ENCODE assay signal across 8 mouse cellular contexts in the genomic region with DNA sequence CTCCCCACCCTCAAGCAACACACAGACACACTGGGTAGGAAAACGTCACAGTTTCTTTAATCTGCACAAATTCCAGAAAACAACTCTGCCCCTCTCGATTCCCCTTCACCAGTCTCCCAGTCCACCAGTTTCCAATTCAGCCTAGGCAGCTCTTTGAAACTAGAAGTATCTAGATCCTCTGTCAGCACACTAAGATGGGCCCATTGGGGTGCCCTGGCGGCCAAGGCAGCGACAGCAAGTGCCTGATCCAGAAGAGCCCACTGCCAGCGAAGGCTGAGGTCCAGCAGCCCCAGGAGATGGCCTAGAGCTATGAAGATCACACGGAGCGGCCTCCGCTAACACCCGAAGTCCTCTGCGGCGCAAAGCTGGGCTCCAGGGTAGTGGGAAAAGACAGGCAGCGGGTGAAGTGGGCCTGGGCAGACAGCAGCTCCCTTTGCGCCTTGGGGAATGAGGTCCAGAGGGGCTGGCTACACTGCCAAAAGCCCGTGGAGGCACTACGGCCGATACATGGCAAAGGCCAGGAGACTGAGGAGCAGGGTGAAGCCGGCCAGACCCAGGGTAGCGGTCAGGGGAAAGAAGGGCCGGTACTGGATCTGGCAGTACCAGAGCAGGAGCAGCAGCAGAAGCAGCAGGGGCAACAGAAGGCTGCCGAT. TPM values are rescaled to one million over a fixed set of nuclear protein-coding genes. Genes with fewer than 3 reads are reported as not detected.
DNase-seq lines count a peak whose midpoint lies in the region; ATAC-seq lines count a peak whose summit lies in the region.

No protein-coding gene starts in this region.

- peaks cover 28% of the 10 kb centered on the region for H3K4me1 ChIP-seq in lung, embryonic 16.5 days (replicated peaks; ENCODE audit: control insufficient read depth, insufficient read depth, low read length)
- peaks cover 41% of the 10 kb centered on the region for H3K4me1 ChIP-seq in hindbrain, embryonic 13.5 days (replicated peaks)
- peaks cover 28% of the 10 kb centered on the region for H3K4me1 ChIP-seq in midbrain, embryonic 16.5 days (ENCODE audit: control insufficient read depth, insufficient read depth, low read length)

- ATAC-seq in lung, embryonic 16.5 days (ENCODE audit: low read depth) = 0 out of 2 replicates have a peak, but pooled peaks have one; percentile 0
- no peak; the same call in 1 of the 2 replicates for ATAC-seq in hindbrain, embryonic 13.5 days (ENCODE audit: low FRiP score)
- ATAC-seq in midbrain, embryonic 16.5 days = peak; percentile 7
- ATAC-seq in granulocyte monocyte progenitor cell, adult 5-6 weeks (replicated peaks; ENCODE audit: poor library complexity, severe bottlenecking) = no peak

- peak overlapping the region; percentile 91 for H3K4me2 ChIP-seq in lung, embryonic 16.5 days (ENCODE audit: low read depth, low read length)
- H3K4me2 ChIP-seq in hindbrain, embryonic 13.5 days = peak overlapping the region; percentile 95
- H3K4me2 ChIP-seq in midbrain, embryonic 16.5 days (ENCODE audit: low read length) = peak overlapping the region; percentile 96

- peak; percentile 25 for DNase-seq in adrenal gland, adult 2 months
- DNase-seq in adrenal gland, adult 8-10 months = no peak
- no peak for DNase-seq in lung, postnatal 14 days
- DNase-seq in kidney, postnatal 14 days = no peak

- H3K9me3 ChIP-seq in lung, embryonic 16.5 days (ENCODE audit: control insufficient read depth, low read length) = no peaks in the 10 kb centered on the region
- H3K9me3 ChIP-seq in hindbrain, embryonic 13.5 days = no peaks in the 10 kb centered on the region
- H3K9me3 ChIP-seq in midbrain, embryonic 16.5 days (replicated peaks; ENCODE audit: control insufficient read depth, low read length, poor library complexity, severe bottlenecking) = no peaks in the 10 kb centered on the region

- WGBS in lung, embryonic 16.5 days = 51% methylated on average over 20 of the region's 20 CpGs
- WGBS in hindbrain, embryonic 13.5 days = 61% methylated on average over 20 of the region's 20 CpGs
- 61% methylated on average over 20 of the region's 20 CpGs for WGBS in midbrain, embryonic 16.5 days

- peaks cover 8% of the 10 kb centered on the region; the same call in 1 of the 2 replicates for H3K36me3 ChIP-seq in lung, embryonic 16.5 days (ENCODE audit: control insufficient read depth, insufficient read depth, low read length)
- H3K36me3 ChIP-seq in hindbrain, embryonic 13.5 days = peaks cover 34% of the 10 kb centered on the region
- peaks cover 12% of the 10 kb centered on the region; the same call in 1 of the 2 replicates for H3K36me3 ChIP-seq in midbrain, embryonic 16.5 days (ENCODE audit: control insufficient read depth, insufficient read depth, low read length)

- peak overlapping the region; percentile 96 for H3K4me3 ChIP-seq in lung, embryonic 16.5 days (ENCODE audit: low read length)
- peak overlapping the region; percentile 93 for H3K4me3 ChIP-seq in hindbrain, embryonic 13.5 days
- H3K4me3 ChIP-seq in midbrain, embryonic 16.5 days (ENCODE audit: low read depth, low read length) = peak overlapping the region; percentile 94

- H3K27me3 ChIP-seq in lung, embryonic 16.5 days (ENCODE audit: control insufficient read depth, insufficient read depth, low read depth, low read length) = no peaks in the 10 kb centered on the region
- H3K27me3 ChIP-seq in hindbrain, embryonic 13.5 days = no peaks in the 10 kb centered on the region; the same call in 1 of the 2 replicates
- no peaks in the 10 kb centered on the region for H3K27me3 ChIP-seq in midbrain, embryonic 16.5 days (ENCODE audit: control insufficient read depth, insufficient read depth, low read depth, low read length)

- peak overlapping the region; percentile 98 for H3K9ac ChIP-seq in lung, embryonic 16.5 days (ENCODE audit: low read length)
- H3K9ac ChIP-seq in hindbrain, embryonic 13.5 days = peak overlapping the region; percentile 97
- peak overlapping the region; percentile 98 for H3K9ac ChIP-seq in midbrain, embryonic 16.5 days (ENCODE audit: low read depth, low read length)

- H3K27ac ChIP-seq in lung, embryonic 16.5 days (ENCODE audit: low read length) = peak overlapping the region; percentile 88
- H3K27ac ChIP-seq in hindbrain, embryonic 13.5 days = peak overlapping the region; percentile 94
- peak overlapping the region; percentile 94 for H3K27ac ChIP-seq in midbrain, embryonic 16.5 days (ENCODE audit: low read length)

RNA-seq across cellular contexts. Expression of gene Fastk, which starts 0.5 kb away (rescaled TPM):
- total RNA-seq in adrenal gland, adult 2 months (2021) = 100 to 1,000 TPM in 1 of 2 experiments, 10 to 100 TPM in 1; 93.4 to 108 TPM
- 335 and 350 TPM in 2 replicates for polyA plus RNA-seq in adrenal gland, adult 2 months (2012; rRNA removed)
- 100 to 1,000 TPM in 2 of 4 experiments, 10 to 100 TPM in 2; 96.8 to 117 (median 102) TPM for total RNA-seq in adrenal gland, adult 8-10 months (2022)
- 96.6 and 99.2 TPM in 2 replicates for polyA plus RNA-seq in lung, embryonic 16.5 days (2015; fragmentation: Nextera tagmentation; extraction: Ambion mirVana)
- 88.1 and 96.1 TPM in 2 replicates for polyA plus RNA-seq in hindbrain, embryonic 13.5 days (2015; fragmentation: Nextera tagmentation; extraction: Ambion mirVana)
- 93.0 and 96.2 TPM in 2 replicates for polyA plus RNA-seq in midbrain, embryonic 16.5 days (2015; fragmentation: Nextera tagmentation; extraction: Ambion mirVana)
- total RNA-seq in granulocyte monocyte progenitor cell, adult 5-6 weeks (2014; fragmentation: Nextera tagmentation) = 53.8 and 75.7 TPM in 2 replicates
- 15.9 and 23.3 TPM in 2 replicates for total RNA-seq in granulocyte monocyte progenitor cell, adult 5-6 weeks (2017)

RNA-seq across cellular contexts. Expression of gene Tmub1, which starts 2.1 kb away (rescaled TPM):
- 10 to 100 TPM; 16.7 to 20.5 TPM for total RNA-seq in adrenal gland, adult 2 months (2021)
- 86.7 and 94.5 TPM in 2 replicates for polyA plus RNA-seq in adrenal gland, adult 2 months (2012; rRNA removed)
- total RNA-seq in adrenal gland, adult 8-10 months (2022) = 10 to 100 TPM; 17.0 to 19.6 (median 17.7) TPM
- 18.0 and 19.6 TPM in 2 replicates for polyA plus RNA-seq in lung, embryonic 16.5 days (2015; fragmentation: Nextera tagmentation; extraction: Ambion mirVana)
- 51.9 and 57.4 TPM in 2 replicates for polyA plus RNA-seq in hindbrain, embryonic 13.5 days (2015; fragmentation: Nextera tagmentation; extraction: Ambion mirVana)
- 60.1 and 63.2 TPM in 2 replicates for polyA plus RNA-seq in midbrain, embryonic 16.5 days (2015; fragmentation: Nextera tagmentation; extraction: Ambion mirVana)
- 6.4 and 18.7 TPM in 2 replicates for total RNA-seq in granulocyte monocyte progenitor cell, adult 5-6 weeks (2014; fragmentation: Nextera tagmentation)
- total RNA-seq in granulocyte monocyte progenitor cell, adult 5-6 weeks (2017) = 8.8 and 11.1 TPM in 2 replicates

RNA-seq across cellular contexts. Expression of gene Agap3, which starts 6.4 kb away (rescaled TPM):
- 10 to 100 TPM; 78.8 to 89.8 TPM for total RNA-seq in adrenal gland, adult 2 months (2021)
- polyA plus RNA-seq in adrenal gland, adult 2 months (2012; rRNA removed) = 96.5 and 106 TPM in 2 replicates
- 100 to 1,000 TPM in 2 of 4 experiments, 10 to 100 TPM in 2; 86.3 to 117 (median 102) TPM for total RNA-seq in adrenal gland, adult 8-10 months (2022)
- polyA plus RNA-seq in lung, embryonic 16.5 days (2015; fragmentation: Nextera tagmentation; extraction: Ambion mirVana) = 18.6 and 22.1 TPM in 2 replicates
- 47.8 and 50.3 TPM in 2 replicates for polyA plus RNA-seq in hindbrain, embryonic 13.5 days (2015; fragmentation: Nextera tagmentation; extraction: Ambion mirVana)
- 55.6 and 56.9 TPM in 2 replicates for polyA plus RNA-seq in midbrain, embryonic 16.5 days (2015; fragmentation: Nextera tagmentation; extraction: Ambion mirVana)
- total RNA-seq in granulocyte monocyte progenitor cell, adult 5-6 weeks (2014; fragmentation: Nextera tagmentation) = 21.5 and 26.8 TPM in 2 replicates
- 19.4 and 31.8 TPM in 2 replicates for total RNA-seq in granulocyte monocyte progenitor cell, adult 5-6 weeks (2017)

RNA-seq across cellular contexts. Expression of gene Slc4a2, which starts 21.9 kb away (rescaled TPM):
- total RNA-seq in adrenal gland, adult 2 months (2021) = 10 to 100 TPM; 58.4 to 63.2 TPM
- polyA plus RNA-seq in adrenal gland, adult 2 months (2012; rRNA removed) = 65.9 and 74.0 TPM in 2 replicates
- total RNA-seq in adrenal gland, adult 8-10 months (2022) = 10 to 100 TPM; 53.0 to 84.3 (median 65.6) TPM
- 45.1 and 48.9 TPM in 2 replicates for polyA plus RNA-seq in lung, embryonic 16.5 days (2015; fragmentation: Nextera tagmentation; extraction: Ambion mirVana)
- polyA plus RNA-seq in hindbrain, embryonic 13.5 days (2015; fragmentation: Nextera tagmentation; extraction: Ambion mirVana) = 22.5 and 28.5 TPM in 2 replicates
- 22.2 and 23.7 TPM in 2 replicates for polyA plus RNA-seq in midbrain, embryonic 16.5 days (2015; fragmentation: Nextera tagmentation; extraction: Ambion mirVana)
- 20.9 and 28.9 TPM in 2 replicates for total RNA-seq in granulocyte monocyte progenitor cell, adult 5-6 weeks (2014; fragmentation: Nextera tagmentation)
- total RNA-seq in granulocyte monocyte progenitor cell, adult 5-6 weeks (2017) = 13.5 and 29.3 TPM in 2 replicates

RNA-seq across cellular contexts. Expression of gene Cdk5, which starts 22.2 kb away (rescaled TPM):
- 10 to 100 TPM; 40.7 to 47.9 TPM for total RNA-seq in adrenal gland, adult 2 months (2021)
- polyA plus RNA-seq in adrenal gland, adult 2 months (2012; rRNA removed) = 60.2 and 63.3 TPM in 2 replicates
- total RNA-seq in adrenal gland, adult 8-10 months (2022) = 10 to 100 TPM; 43.2 to 66.8 (median 56.2) TPM
- polyA plus RNA-seq in lung, embryonic 16.5 days (2015; fragmentation: Nextera tagmentation; extraction: Ambion mirVana) = 43.0 and 45.8 TPM in 2 replicates
- 104 and 106 TPM in 2 replicates for polyA plus RNA-seq in hindbrain, embryonic 13.5 days (2015; fragmentation: Nextera tagmentation; extraction: Ambion mirVana)
- 130 and 149 TPM in 2 replicates for polyA plus RNA-seq in midbrain, embryonic 16.5 days (2015; fragmentation: Nextera tagmentation; extraction: Ambion mirVana)
- total RNA-seq in granulocyte monocyte progenitor cell, adult 5-6 weeks (2014; fragmentation: Nextera tagmentation) = 24.4 and 36.9 TPM in 2 replicates
- 20.7 and 22.4 TPM in 2 replicates for total RNA-seq in granulocyte monocyte progenitor cell, adult 5-6 weeks (2017)

Comparison
In these comparisons a context has a peak if more than half of its experiments do, and no peak if none do; other contexts are left out.
1. ATAC-seq: peak in lung, embryonic 16.5 days (single experiment) and midbrain, embryonic 16.5 days (single experiment); none in hindbrain, embryonic 13.5 days (single experiment) and granulocyte monocyte progenitor cell, adult 5-6 weeks (single experiment).
2. Peak in every context shown above with its lines, with median percentiles within 50 percentile points of each other: H3K27ac ChIP-seq, H3K4me2 ChIP-seq, H3K4me3 ChIP-seq and H3K9ac ChIP-seq.